In genomic region chr4:124985671-124986602, GRCm38 (mm10) we compare ENCODE assay signal across 8 mouse cellular contexts. TPM values are rescaled to one million over a fixed set of nuclear protein-coding genes. Genes with fewer than 3 reads are reported as not detected.
DNase-seq lines count a peak whose midpoint lies in the region; ATAC-seq and TF ChIP-seq lines count a peak whose summit lies in the region.

Gene Rspo1, plus strand, starts transcription at chr4:124986430.

- peak within 1 kb of the TSS; percentile 64 for H3K9ac ChIP-seq in embryonic facial prominence, embryonic 14.5 days (ENCODE audit: low read depth, low read length)
- 0 out of 2 replicates have a peak within 1 kb of the TSS, but pooled peaks have one; percentile 28 for H3K9ac ChIP-seq in hindbrain, embryonic 14.5 days

- no peaks in the 10 kb centered on the region for H3K36me3 ChIP-seq in embryonic facial prominence, embryonic 14.5 days (ENCODE audit: control insufficient read depth, insufficient read depth, low read length)
- no peaks in the 10 kb centered on the region for H3K36me3 ChIP-seq in hindbrain, embryonic 14.5 days (replicated peaks; ENCODE audit: control insufficient read depth, insufficient read depth)

- H3K4me3 ChIP-seq in lung, adult 2 months (replicated peaks; ENCODE audit: extremely low read depth, low read depth, low read length), result peak within 1 kb of the TSS; percentile 26
- peak within 1 kb of the TSS; percentile 52 for H3K4me3 ChIP-seq in embryonic facial prominence, embryonic 14.5 days (ENCODE audit: low read depth, low read length)
- peak within 1 kb of the TSS; percentile 33 for H3K4me3 ChIP-seq in hindbrain, embryonic 14.5 days (replicated peaks; ENCODE audit: low read length)

- ATAC-seq in embryonic facial prominence, embryonic 14.5 days (ENCODE audit: low read depth), result peak; percentile 67
- no peak for ATAC-seq in hindbrain, embryonic 14.5 days (ENCODE audit: low FRiP score)
- no peak for ATAC-seq in inflammation-experienced regulatory T-cells, adult 6 months

- H3K9me3 ChIP-seq in embryonic facial prominence, embryonic 14.5 days (ENCODE audit: control insufficient read depth, low read length), result no peaks in the 10 kb centered on the region
- no peaks in the 10 kb centered on the region for H3K9me3 ChIP-seq in hindbrain, embryonic 14.5 days (ENCODE audit: control insufficient read depth, low read length)

- TF ChIP-seq POLR2A in lung, adult 2 months (IDR thresholded peaks at IDR 0.05; ENCODE audit: borderline replicate concordance, extremely low read depth, low read depth, low read length), result no peak

- H3K27ac ChIP-seq in embryonic facial prominence, embryonic 14.5 days (replicated peaks; ENCODE audit: low read depth, low read length), result no peak within 1 kb of the TSS; the same call in 1 of the 2 replicates
- no peak within 1 kb of the TSS for H3K27ac ChIP-seq in hindbrain, embryonic 14.5 days

- H3K4me1 ChIP-seq in lung, adult 2 months (ENCODE audit: control insufficient read depth, insufficient read depth, low read length), result no peaks in the 10 kb centered on the region
- H3K4me1 ChIP-seq in embryonic facial prominence, embryonic 14.5 days (ENCODE audit: control insufficient read depth, insufficient read depth, low read length), result peaks cover 17% of the 10 kb centered on the region
- peaks cover 17% of the 10 kb centered on the region; the same call in 1 of the 2 replicates for H3K4me1 ChIP-seq in hindbrain, embryonic 14.5 days (replicated peaks; ENCODE audit: control insufficient read depth, insufficient read depth, low read length)

- peak within 1 kb of the TSS; percentile 72 for H3K4me2 ChIP-seq in embryonic facial prominence, embryonic 14.5 days (ENCODE audit: low read depth, low read length)
- peak within 1 kb of the TSS; percentile 49 for H3K4me2 ChIP-seq in hindbrain, embryonic 14.5 days (replicated peaks)

- peak; percentile 14 for DNase-seq in lung, adult 2 months
- DNase-seq in lung, postnatal 25 days (ENCODE audit: low spot score), result no peak
- peak; percentile 68 for DNase-seq in embryonic facial prominence, embryonic 14.5 days (ENCODE audit: low spot score)
- no peak for DNase-seq in hindbrain, embryonic 14.5 days (ENCODE audit: low spot score)
- DNase-seq in lung, postnatal 14 days, result peak; percentile 20
- DNase-seq in adipocyte (ENCODE audit: low spot score), result no peak
- DNase-seq in gastrocnemius, adult 18-20 months (ENCODE audit: low spot score), result no peak

- peaks cover 90% of the 10 kb centered on the region for H3K27me3 ChIP-seq in embryonic facial prominence, embryonic 14.5 days (replicated peaks; ENCODE audit: control insufficient read depth, insufficient read depth, low read length)
- H3K27me3 ChIP-seq in hindbrain, embryonic 14.5 days (ENCODE audit: control insufficient read depth, insufficient read depth, low read length), result peaks cover 79% of the 10 kb centered on the region

- 2% methylated on average over 62 of the region's 62 CpGs for WGBS in lung, adult 2 months
- 2% methylated on average over 25 of the region's 62 CpGs for WGBS in embryonic facial prominence, embryonic 14.5 days
- under 1% methylated on average over 45 of the region's 62 CpGs for WGBS in hindbrain, embryonic 14.5 days

- no peak for TF ChIP-seq CTCF in lung, adult 2 months (IDR thresholded peaks at IDR 0.05; ENCODE audit: insufficient read depth, low read length)

RNA-seq across cellular contexts. Expression of gene Rspo1, which starts in this region (rescaled TPM):
- 17.3 and 21.4 TPM in 2 replicates for polyA plus RNA-seq in lung, adult 2 months (2012; rRNA removed)
- polyA plus RNA-seq in embryonic facial prominence, embryonic 14.5 days (2014; fragmentation: Nextera tagmentation; extraction: Ambion mirVana), result 10.0 and 10.6 TPM in 2 replicates
- 1.2 and 1.9 TPM in 2 replicates for polyA plus RNA-seq in hindbrain, embryonic 14.5 days (2014; fragmentation: Nextera tagmentation; extraction: Ambion mirVana)
- polyA plus RNA-seq in inflammation-experienced regulatory T-cells, adult 6 months (2017; shearing (Covaris generic)), result not detected
- under 1 TPM; 0.23 to 0.59 TPM for total RNA-seq in gastrocnemius, adult 18-20 months (2021)

Comparison
In these comparisons a context has a peak if more than half of its experiments do, and no peak if none do; other contexts are left out.
1. DNase-seq: peak in lung, adult 2 months (single experiment), embryonic facial prominence, embryonic 14.5 days (single experiment) and lung, postnatal 14 days (single experiment); none in lung, postnatal 25 days (single experiment), hindbrain, embryonic 14.5 days (single experiment), adipocyte (single experiment) and gastrocnemius, adult 18-20 months (single experiment).
2. Peak in every context shown above with its lines, with median percentiles within 50 percentile points of each other: H3K4me3 ChIP-seq.